Mouse (Mus musculus) heart, embryonic 14.5 days (tissue): ENCODE measurements around the gene Sufu. TPM values are rescaled to one million over a fixed set of nuclear protein-coding genes. Genes with fewer than 3 reads are reported as not detected.

Experiments used
- ATAC-seq: fragments of 200-750 bp; cut with Nextera tagmentation; 2 replicates; pipeline ENCODE4 v1.8.0; 2017; ENCODE audit warnings: low read depth, moderate TSS enrichment; ENCODE audit not compliant: insufficient number of reproducible peaks, insufficient read depth, low FRiP score
- H3K27ac ChIP-seq, 2 experiments: fragments of 200-500 bp in 1 of 2; fragments of 300-500 bp in 1 of 2; sonication (generic) in 1 of 2; replicated peaks in 1 of 2; 2 replicates each; pipeline ENCODE4 v1.5.1; 2012 to 2014; ENCODE audit warnings: low read depth in 2 of 2, low read length in 2 of 2, control low read depth in 1 of 2, mild to moderate bottlenecking in 1 of 2, mixed read lengths in 1 of 2; ENCODE audit not compliant: control insufficient read depth in 1 of 2, insufficient read depth in 1 of 2
- H3K27me3 ChIP-seq: fragments of 300-500 bp; sonication (generic); 2 replicates; pipeline ENCODE4 v1.6.1; 2014; ENCODE audit warnings: mild to moderate bottlenecking, low read length, control low read depth; ENCODE audit not compliant: control insufficient read depth, insufficient read depth
- H3K36me3 ChIP-seq: fragments of 300-500 bp; sonication (generic); 2 replicates; pipeline ENCODE4 v1.6.1; 2014; ENCODE audit warnings: mild to moderate bottlenecking, control low read depth, low read length, mixed read lengths; ENCODE audit not compliant: control insufficient read depth, insufficient read depth
- H3K4me1 ChIP-seq, 2 experiments: fragments of 200-500 bp in 1 of 2; fragments of 300-500 bp in 1 of 2; sonication (generic) in 1 of 2; 2 replicates each; pipeline ENCODE4 v1.6.1; 2012 to 2014; ENCODE audit warnings: low read length in 2 of 2, control low read depth in 1 of 2, mixed read lengths in 1 of 2; ENCODE audit not compliant: control insufficient read depth in 2 of 2, insufficient read depth in 2 of 2
- H3K4me2 ChIP-seq: fragments of 300-500 bp; sonication (generic); 2 replicates; pipeline ENCODE4 v1.6.1; 2014; ENCODE audit warnings: mild to moderate bottlenecking, low read length
- H3K4me3 ChIP-seq, 2 experiments: fragments of 200-500 bp in 1 of 2; fragments of 300-500 bp in 1 of 2; sonication (generic) in 1 of 2; 2 replicates each; pipeline ENCODE4 v1.5.1; 2012 to 2014; ENCODE audit warnings: low read length in 2 of 2, mild to moderate bottlenecking in 2 of 2, control low read depth in 1 of 2, low read depth in 1 of 2, moderate library complexity in 1 of 2; ENCODE audit not compliant: control insufficient read depth in 1 of 2, insufficient read depth in 1 of 2
- H3K9ac ChIP-seq: fragments of 300-500 bp; sonication (generic); 2 replicates; pipeline ENCODE4 v1.6.1; 2014; ENCODE audit warnings: mild to moderate bottlenecking, low read length
- H3K9me3 ChIP-seq: fragments of 300-500 bp; sonication (generic); 2 replicates; pipeline ENCODE4 v1.6.1; 2016; ENCODE audit warnings: low read length, control low read depth; ENCODE audit not compliant: control insufficient read depth
- WGBS: fragments of 180-500 bp; shearing (Covaris S2); extraction: QIAGEN DNeasy Blood & Tissue Kit; methylation state at CpG from one replicate; pipeline ENCODE4 v1.1.7; 2014; 5-methylcytosine and 5-hydroxymethylcytosine counted together
- polyA plus RNA-seq: library from polyadenylated mRNA; unstranded; fragments of >200 nt; fragmentation: Nextera tagmentation; extraction: Ambion mirVana; gene quantifications from 2 replicates; pipeline ENCODE4 v1.2.1, GENCODE M21; 2014

The Sufu gene
- polyA plus RNA-seq, 1 experiment from 2014 or later = 18.8 TPM

GRCm38 (mm10) chr19:46395109-46396009, 1.3 kb upstream of the Sufu start, which contains the start of gene Actr1a:
Gene Actr1a, minus strand, starts transcription at chr19:46395748.
- peak; percentile 93 for ATAC-seq
- Histone ChIP-seq H3K4me2 (peak within 1 kb of the TSS; percentile 84), H3K27ac (peak within 1 kb of the TSS; percentile 51 to 76), H3K36me3 (0 out of 2 replicates have a peak, but pooled peaks cover 8% of the 10 kb centered on the region), H3K4me3 (peak within 1 kb of the TSS; percentile 80 to 89), H3K27me3 (no peaks in the 10 kb centered on the region), H3K9ac (peak within 1 kb of the TSS; percentile 93), H3K9me3 (no peaks in the 10 kb centered on the region), H3K4me1 (peaks cover 21 to 41% of the 10 kb centered on the region in 2 experiments)
- WGBS = 0% methylated on average over 51 of the region's 51 CpGs

- peak overlapping the region; percentile 71 for H3K4me2 ChIP-seq
- H3K4me3 ChIP-seq = peak overlapping the region; percentile 80 to 89; a peak in 3 of 4 replicates
- peaks cover 21 to 41% of the 10 kb centered on the region in 2 experiments for H3K4me1 ChIP-seq
- H3K27ac ChIP-seq = 0 out of 4 replicates have a peak overlapping the region, but pooled peaks of 1 of the 2 experiments have one; percentile 2
- no peaks in the 10 kb centered on the region for H3K27me3 ChIP-seq
- 12% methylated on average over 8 of the region's 8 CpGs for WGBS
- ATAC-seq = no peak
- H3K9me3 ChIP-seq = no peaks in the 10 kb centered on the region
- peaks cover 6% of the 10 kb centered on the region for H3K36me3 ChIP-seq
- peak overlapping the region; percentile 93; the same call in 1 of the 2 replicates for H3K9ac ChIP-seq
Observed at GRCm38 (mm10) chr19:46396109-46396508, 587 bp upstream of the Sufu start.

GRCm38 (mm10) chr19:46397436-46398001, 823 bp downstream of the Sufu start:
- Histone ChIP-seq H3K27me3 (no peaks in the 10 kb centered on the region), H3K4me1 (peaks cover 21 to 41% of the 10 kb centered on the region in 2 experiments), H3K4me3 (peak overlapping the region; percentile 76 to 92), H3K9me3 (no peaks in the 10 kb centered on the region), H3K9ac (peak overlapping the region; percentile 87), H3K4me2 (peak overlapping the region; percentile 74), H3K36me3 (peaks cover 9% of the 10 kb centered on the region), H3K27ac (peak overlapping the region; percentile 68 to 79)
- no peak for ATAC-seq
- WGBS = 2% methylated on average over 19 of the region's 19 CpGs

GRCm38 (mm10) chr19:46398401-46398800, 1.7 kb downstream of the Sufu start:
- peak overlapping the region in 1 of 2 experiments; percentile 76; a peak in 1 of 4 replicates for H3K4me3 ChIP-seq
- H3K4me2 ChIP-seq = peak overlapping the region; percentile 74
- WGBS = 41% methylated on average over 3 of the region's 3 CpGs
- peaks cover 21 to 41% of the 10 kb centered on the region in 2 experiments for H3K4me1 ChIP-seq
- no peak overlapping the region for H3K27ac ChIP-seq
- H3K9me3 ChIP-seq = no peaks in the 10 kb centered on the region
- no peak for ATAC-seq
- H3K27me3 ChIP-seq = no peaks in the 10 kb centered on the region
- H3K9ac ChIP-seq = peak overlapping the region; percentile 87
- H3K36me3 ChIP-seq = peaks cover 18% of the 10 kb centered on the region

- H3K9me3 ChIP-seq = no peaks in the 10 kb centered on the region
- peaks cover 26% of the 10 kb centered on the region for H3K36me3 ChIP-seq
- H3K27me3 ChIP-seq = no peaks in the 10 kb centered on the region
- peaks cover 18 to 34% of the 10 kb centered on the region in 2 experiments for H3K4me1 ChIP-seq
- no peak overlapping the region for H3K4me3 ChIP-seq
- H3K4me2 ChIP-seq = 0 out of 2 replicates have a peak overlapping the region, but pooled peaks have one; percentile 0
- no peak overlapping the region; the same call in 1 of the 2 replicates for H3K9ac ChIP-seq
- no peak for ATAC-seq
- no peak overlapping the region for H3K27ac ChIP-seq
- WGBS = 61% methylated on average over 6 of the region's 6 CpGs
Observed at GRCm38 (mm10) chr19:46399372-46399771, 2.7 kb downstream of the Sufu start.

- H3K4me3 ChIP-seq = no peak overlapping the region
- no peak overlapping the region for H3K27ac ChIP-seq
- H3K36me3 ChIP-seq = peaks cover 29% of the 10 kb centered on the region
- H3K9ac ChIP-seq = peak overlapping the region; percentile 42
- peaks cover 14 to 30% of the 10 kb centered on the region in 2 experiments for H3K4me1 ChIP-seq
- H3K4me2 ChIP-seq = 0 out of 2 replicates have a peak overlapping the region, but pooled peaks have one; percentile 0
- no peak for ATAC-seq
- 59% methylated on average over 7 of the region's 7 CpGs for WGBS
- H3K27me3 ChIP-seq = no peaks in the 10 kb centered on the region
- H3K9me3 ChIP-seq = no peaks in the 10 kb centered on the region
Observed at GRCm38 (mm10) chr19:46399886-46400285, 3.2 kb downstream of the Sufu start.

GRCm38 (mm10) chr19:46400558-46400957, 3.9 kb downstream of the Sufu start:
- no peak for ATAC-seq

More at GRCm38 (mm10) chr19:46400558-46400957, 3.9 kb downstream of the Sufu start:
- Histone ChIP-seq H3K27ac (no peak overlapping the region), H3K4me1 (peaks cover 14 to 30% of the 10 kb centered on the region in 2 experiments), H3K36me3 (peaks cover 36% of the 10 kb centered on the region), H3K9ac (no peak overlapping the region), H3K27me3 (no peaks in the 10 kb centered on the region), H3K4me2 (no peak overlapping the region), H3K9me3 (no peaks in the 10 kb centered on the region), H3K4me3 (no peak overlapping the region)
- WGBS = 83% methylated on average over 7 of the region's 7 CpGs
